Comparison of ENCODE assay signal across 7 mouse cellular contexts in the genomic region with DNA sequence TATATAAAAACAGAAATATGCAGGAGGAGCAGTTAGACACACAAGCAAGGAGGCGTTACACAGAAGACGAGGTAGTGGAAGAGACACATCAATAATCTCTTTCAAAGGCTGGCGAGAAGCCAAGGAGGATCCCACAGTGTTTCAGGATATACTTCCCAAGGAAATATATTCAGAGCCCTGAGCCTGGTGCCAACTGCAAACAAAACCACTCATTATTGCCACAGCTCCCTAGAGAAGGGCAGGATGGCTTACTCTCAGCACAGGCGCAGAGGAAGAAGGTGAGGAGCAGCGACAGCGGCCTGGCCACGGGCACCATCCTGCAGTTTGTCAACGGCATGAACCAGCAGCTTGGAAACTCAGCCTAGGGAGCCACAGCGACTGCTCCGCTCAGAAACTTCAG.
DNase-seq lines count a peak whose midpoint lies in the region; ATAC-seq lines count a peak whose summit lies in the region.

No protein-coding gene starts in this region.

- no peak for ATAC-seq in megakaryocyte progenitor cell, adult 5-6 weeks (replicated peaks; ENCODE audit: poor library complexity)

- intact Hi-C loops in left cerebral cortex, postnatal 10 days (cut with DNase I): no loop called here
- intact Hi-C loops in left cerebral cortex, postnatal 36 days (cut with DNase I): no loop called here

- DNase-seq in left cerebral cortex, postnatal 10 days (ENCODE audit: extremely low spot score in 1 of 2, low spot score in 2 of 2): peak; percentile 21 to 22
- no peak for DNase-seq in left cerebral cortex, postnatal 36 days (ENCODE audit: low spot score in 2 of 2)
- DNase-seq in cerebellum, adult 11-12 months: peak; percentile 42
- DNase-seq in cerebellum, postnatal 25 days: peak; percentile 51 to 56
- peak; percentile 30 for DNase-seq in lung, postnatal 36 days
- no peak for DNase-seq in ovary, adult 18-20 months (ENCODE audit: low spot score)

Comparison
In these comparisons a context has a peak if more than half of its experiments do, and no peak if none do; other contexts are left out.
1. DNase-seq: peak in left cerebral cortex, postnatal 10 days (2 of 2), cerebellum, adult 11-12 months (single experiment), cerebellum, postnatal 25 days (2 of 2) and lung, postnatal 36 days (single experiment); none in left cerebral cortex, postnatal 36 days (0 of 2) and ovary, adult 18-20 months (single experiment).